Mouse (Mus musculus): ENCODE measurements at regions not wholly inside any gene's neighbourhood (a gene's known extent, or its start where the extent isn't known, plus 50 kb on each side); places are given as distances from the start of the nearest gene placed in this dataset.

DNA sequence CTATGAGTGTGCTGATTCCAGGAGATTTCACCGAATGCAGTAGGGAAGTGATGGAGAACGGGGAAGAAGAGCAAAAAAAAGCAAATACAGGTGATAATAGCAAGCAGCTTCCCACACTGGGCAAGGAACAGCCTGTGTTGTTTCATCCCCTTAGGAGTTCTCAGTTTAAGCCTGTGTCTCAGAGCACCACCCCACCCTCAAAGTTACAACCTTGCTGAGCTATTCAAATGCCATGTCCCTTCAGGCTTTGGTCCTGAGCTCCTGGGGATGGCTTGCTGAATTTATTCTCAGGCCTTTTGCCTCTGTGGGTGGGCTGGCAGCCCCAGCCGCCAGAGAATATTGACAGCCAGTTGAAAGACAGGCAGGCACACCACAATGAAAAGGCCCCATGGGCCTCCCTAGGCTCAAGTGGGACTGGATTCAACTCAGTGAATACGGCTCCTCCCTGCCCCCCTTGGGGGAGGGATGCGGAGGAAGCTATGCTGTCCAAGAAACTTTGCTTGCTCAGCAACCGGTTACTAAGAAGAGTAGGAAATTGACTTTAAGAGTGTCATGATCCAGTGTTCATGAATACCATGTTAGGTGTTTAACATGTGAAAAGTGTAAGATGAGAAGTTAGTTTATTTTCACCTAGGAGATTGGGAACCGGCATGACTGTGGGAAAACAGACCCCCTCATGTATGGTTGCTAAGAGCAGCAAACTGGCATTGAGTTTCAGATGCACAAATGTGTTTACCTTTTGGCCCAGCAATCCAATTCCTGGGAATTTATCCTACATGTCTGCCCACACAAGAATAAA is 142.5 kb upstream of the Egfl6 start:
- Histone ChIP-seq H3K36me3 (ENCODE audit: control insufficient read depth, insufficient read depth, low read length) (no peaks in the 10 kb centered on the region), H3K27me3 (ENCODE audit: control insufficient read depth, insufficient read depth, low read length) (no peaks in the 10 kb centered on the region), H3K4me1 (ENCODE audit: control insufficient read depth, insufficient read depth, insufficient read length) (no peaks in the 10 kb centered on the region), H3K4me3 (ENCODE audit: extremely low read depth, insufficient read depth, insufficient read length) (no peak overlapping the region), H3K27ac (ENCODE audit: insufficient read depth, low read length) (no peak overlapping the region)
- no peak for TF ChIP-seq POLR2A (IDR thresholded peaks at IDR 0.05; ENCODE audit: low read depth, low read length)
- DNase-seq (ENCODE audit: low read depth in 1 of 2, low spot score in 2 of 2), result no peak
- whole genome bisulfite sequencing, result 77% methylated on average over 7 of the region's 7 CpGs

- H3K36me3 ChIP-seq (ENCODE audit: control insufficient read depth, insufficient read depth, low read length), result no peaks in the 10 kb centered on the region
- no peak overlapping the region for H3K27ac ChIP-seq (ENCODE audit: insufficient read depth, low read length)
- DNase-seq (ENCODE audit: low read depth in 1 of 2, low spot score in 2 of 2), result no peak
- H3K27me3 ChIP-seq (ENCODE audit: control insufficient read depth, insufficient read depth, low read length), result no peaks in the 10 kb centered on the region
- no peak overlapping the region for H3K4me3 ChIP-seq (ENCODE audit: extremely low read depth, insufficient read depth, insufficient read length)
- no peaks in the 10 kb centered on the region for H3K4me1 ChIP-seq (ENCODE audit: control insufficient read depth, insufficient read depth, insufficient read length)
- 81% methylated on average over 6 of the region's 6 CpGs for WGBS
- TF ChIP-seq POLR2A (IDR thresholded peaks at IDR 0.05; ENCODE audit: low read depth, low read length) (no peak), CTCF (IDR thresholded peaks at IDR 0.05; ENCODE audit: extremely low read depth, insufficient read depth, insufficient read length, insufficient replicate concordance) (no peak)
Observed at GRCm38 (mm10) chrX:166725761-166726503, 140.4 kb upstream of the Egfl6 start.

- Histone ChIP-seq H3K27me3 (ENCODE audit: control insufficient read depth, insufficient read depth, low read length) (no peaks in the 10 kb centered on the region), H3K4me3 (ENCODE audit: extremely low read depth, insufficient read depth, insufficient read length) (no peak overlapping the region), H3K36me3 (ENCODE audit: control insufficient read depth, insufficient read depth, low read length) (no peaks in the 10 kb centered on the region), H3K4me1 (ENCODE audit: control insufficient read depth, insufficient read depth, insufficient read length) (no peaks in the 10 kb centered on the region), H3K27ac (ENCODE audit: insufficient read depth, low read length) (peak overlapping the region; percentile 67; the same call in 1 of the 2 replicates)
- peak in 1 of 2 experiments; percentile 63 for DNase-seq (ENCODE audit: low read depth in 1 of 2, low spot score in 2 of 2)
- TF ChIP-seq CTCF (IDR thresholded peaks at IDR 0.05; ENCODE audit: extremely low read depth, insufficient read depth, insufficient read length, insufficient replicate concordance) (no peak), POLR2A (IDR thresholded peaks at IDR 0.05; ENCODE audit: low read depth, low read length) (no peak)
Observed at GRCm38 (mm10) chrX:166718075-166718474, 132.6 kb upstream of the Egfl6 start.

DNA sequence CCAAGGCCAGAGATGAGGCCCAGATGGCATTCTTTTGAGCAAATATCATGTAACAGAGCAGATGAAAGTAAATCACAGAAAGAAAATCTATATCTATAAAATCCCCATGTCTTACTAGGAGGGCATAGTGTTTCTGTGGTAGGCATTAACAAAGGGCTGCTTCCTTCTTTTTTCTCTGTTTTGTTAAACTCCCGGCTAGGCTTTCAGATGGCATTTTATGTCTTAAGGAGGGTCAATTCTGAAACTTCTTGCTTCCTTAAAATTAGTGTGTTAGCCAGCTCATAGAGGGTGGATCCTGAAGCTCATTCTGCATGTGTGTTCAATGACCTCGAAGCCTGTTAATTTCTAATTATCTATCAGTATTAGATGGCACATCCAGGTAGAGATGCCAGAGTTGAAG is 123.8 kb upstream of the Egfl6 start:
- WGBS, result 69% methylated on average over 2 of the region's 2 CpGs
- no peak overlapping the region for H3K4me3 ChIP-seq (ENCODE audit: extremely low read depth, insufficient read depth, insufficient read length)

DNA sequence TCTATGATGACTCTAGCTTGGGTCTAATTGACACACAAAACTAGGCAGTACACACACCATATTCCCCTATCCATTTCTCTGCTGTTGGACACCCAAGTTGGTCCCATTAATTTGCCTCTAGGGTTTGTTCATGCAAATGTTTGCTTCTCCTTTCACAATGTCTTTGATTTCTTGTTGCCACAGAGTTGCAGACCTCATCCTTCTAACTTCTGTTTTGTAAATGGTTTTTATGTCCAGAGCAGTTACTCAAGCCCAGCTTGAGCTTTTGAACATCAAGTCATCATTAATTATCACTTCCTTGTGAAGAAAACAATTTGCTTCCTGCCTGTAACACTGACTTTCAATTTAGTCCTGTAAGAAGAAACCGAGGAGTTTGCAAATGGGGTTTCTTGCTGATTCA is 122.6 kb upstream of the Egfl6 start:
- no peaks in the 10 kb centered on the region for H3K4me1 ChIP-seq (ENCODE audit: control insufficient read depth, insufficient read depth, insufficient read length)
- TF ChIP-seq POLR2A (IDR thresholded peaks at IDR 0.05; ENCODE audit: low read depth, low read length) (no peak), CTCF (IDR thresholded peaks at IDR 0.05; ENCODE audit: extremely low read depth, insufficient read depth, insufficient read length, insufficient replicate concordance) (no peak)
- H3K27me3 ChIP-seq (ENCODE audit: control insufficient read depth, insufficient read depth, low read length), result no peaks in the 10 kb centered on the region
- no peak overlapping the region for H3K4me3 ChIP-seq (ENCODE audit: extremely low read depth, insufficient read depth, insufficient read length)
- no peaks in the 10 kb centered on the region for H3K36me3 ChIP-seq (ENCODE audit: control insufficient read depth, insufficient read depth, low read length)
- H3K27ac ChIP-seq (ENCODE audit: insufficient read depth, low read length), result no peak overlapping the region
- no peak for DNase-seq (ENCODE audit: low read depth in 1 of 2, low spot score in 2 of 2)
- WGBS, result 67% methylated on average over 1 of the region's 1 CpGs

More for the DNA sequence above, 123.8 kb upstream of the Egfl6 start:
- DNase-seq (ENCODE audit: low read depth in 1 of 2, low spot score in 2 of 2), result no peak
- Histone ChIP-seq H3K27me3 (ENCODE audit: control insufficient read depth, insufficient read depth, low read length) (no peaks in the 10 kb centered on the region), H3K4me1 (ENCODE audit: control insufficient read depth, insufficient read depth, insufficient read length) (no peaks in the 10 kb centered on the region), H3K27ac (ENCODE audit: insufficient read depth, low read length) (no peak overlapping the region), H3K36me3 (ENCODE audit: control insufficient read depth, insufficient read depth, low read length) (no peaks in the 10 kb centered on the region)
- TF ChIP-seq CTCF (IDR thresholded peaks at IDR 0.05; ENCODE audit: extremely low read depth, insufficient read depth, insufficient read length, insufficient replicate concordance) (no peak), POLR2A (IDR thresholded peaks at IDR 0.05; ENCODE audit: low read depth, low read length) (no peak)

- Histone ChIP-seq H3K27ac (ENCODE audit: insufficient read depth, low read length) (no peak overlapping the region), H3K36me3 (ENCODE audit: control insufficient read depth, insufficient read depth, low read length) (no peaks in the 10 kb centered on the region), H3K27me3 (ENCODE audit: control insufficient read depth, insufficient read depth, low read length) (no peaks in the 10 kb centered on the region), H3K4me3 (ENCODE audit: extremely low read depth, insufficient read depth, insufficient read length) (no peak overlapping the region), H3K4me1 (ENCODE audit: control insufficient read depth, insufficient read depth, insufficient read length) (no peaks in the 10 kb centered on the region)
- TF ChIP-seq CTCF (IDR thresholded peaks at IDR 0.05; ENCODE audit: extremely low read depth, insufficient read depth, insufficient read length, insufficient replicate concordance) (no peak), POLR2A (IDR thresholded peaks at IDR 0.05; ENCODE audit: low read depth, low read length) (no peak)
- WGBS, result 80% methylated on average over 1 of the region's 1 CpGs
- no peak for DNase-seq (ENCODE audit: low read depth in 1 of 2, low spot score in 2 of 2)
Observed at GRCm38 (mm10) chrX:166707029-166707428, 121.5 kb upstream of the Egfl6 start.

DNA sequence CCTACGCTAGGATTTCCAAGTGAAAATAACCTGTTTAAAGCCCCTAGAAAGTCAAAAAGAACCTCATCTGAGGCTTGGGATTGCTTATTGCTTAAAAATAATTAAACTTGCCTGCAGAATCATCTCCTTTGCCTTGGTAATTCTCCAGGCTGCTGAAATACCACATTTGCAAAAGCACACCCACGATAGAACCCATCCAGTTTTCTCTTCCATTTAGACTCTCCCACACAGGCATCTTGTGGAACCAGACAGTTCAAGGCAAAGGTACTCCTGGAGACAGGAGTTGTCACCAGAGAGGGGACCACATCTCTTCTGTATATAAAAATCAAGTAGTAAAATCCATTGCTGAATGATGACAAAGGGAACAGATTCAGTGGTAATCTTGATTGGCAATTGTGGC is 118.8 kb upstream of the Egfl6 start:
- no peak overlapping the region for H3K27ac ChIP-seq (ENCODE audit: insufficient read depth, low read length)
- no peaks in the 10 kb centered on the region for H3K36me3 ChIP-seq (ENCODE audit: control insufficient read depth, insufficient read depth, low read length)
- TF ChIP-seq CTCF (IDR thresholded peaks at IDR 0.05; ENCODE audit: extremely low read depth, insufficient read depth, insufficient read length, insufficient replicate concordance), result no peak
- no peak for TF ChIP-seq POLR2A (IDR thresholded peaks at IDR 0.05; ENCODE audit: low read depth, low read length)
- H3K4me3 ChIP-seq (ENCODE audit: extremely low read depth, insufficient read depth, insufficient read length), result no peak overlapping the region
- H3K4me1 ChIP-seq (ENCODE audit: control insufficient read depth, insufficient read depth, insufficient read length), result no peaks in the 10 kb centered on the region
- no peaks in the 10 kb centered on the region for H3K27me3 ChIP-seq (ENCODE audit: control insufficient read depth, insufficient read depth, low read length)
- DNase-seq (ENCODE audit: low read depth in 1 of 2, low spot score in 2 of 2), result no peak
- 87% methylated on average over 2 of the region's 2 CpGs for WGBS

All from spleen, adult 2 months (tissue).